Mouse (Mus musculus) right cerebral cortex, postnatal 4 days (tissue): ENCODE data around the gene Ptges2.

Experiments used
- DNase-seq: peaks from one replicate; pipeline ENCODE4 v3.0.0-alpha.2; 2022

The Ptges2 gene

GRCm38 (mm10) chr2:32418430-32419151 is 22.9 kb downstream of the Ptges2 start:
- DNase-seq: no peak

DNA sequence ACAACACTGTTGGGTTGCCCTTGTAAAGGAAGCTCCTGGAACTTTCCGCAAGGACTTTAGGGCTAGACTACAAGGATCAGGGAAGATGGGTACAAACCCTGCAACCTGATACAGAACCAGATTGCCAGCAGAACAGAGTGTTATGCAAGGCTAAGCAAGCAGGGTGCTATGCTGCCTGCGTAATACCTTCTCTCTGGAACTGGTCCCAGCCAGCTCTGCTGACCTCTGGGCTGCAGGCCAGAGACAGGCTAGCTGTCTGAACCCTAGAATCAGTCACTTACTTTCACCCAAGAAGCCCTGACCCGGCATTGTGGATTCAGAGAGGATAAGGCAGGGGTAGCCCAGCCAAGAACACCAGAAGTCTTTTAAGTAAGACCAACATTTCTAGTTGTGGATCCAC is 23.7 kb downstream of the Ptges2 start:
- no peak for DNase-seq

- DNase-seq: no peak
Observed at GRCm38 (mm10) chr2:32420066-32420608, 24.4 kb downstream of the Ptges2 start.

GRCm38 (mm10) chr2:32420647-32421046 is 25.0 kb downstream of the Ptges2 start:
- no peak for DNase-seq

DNA sequence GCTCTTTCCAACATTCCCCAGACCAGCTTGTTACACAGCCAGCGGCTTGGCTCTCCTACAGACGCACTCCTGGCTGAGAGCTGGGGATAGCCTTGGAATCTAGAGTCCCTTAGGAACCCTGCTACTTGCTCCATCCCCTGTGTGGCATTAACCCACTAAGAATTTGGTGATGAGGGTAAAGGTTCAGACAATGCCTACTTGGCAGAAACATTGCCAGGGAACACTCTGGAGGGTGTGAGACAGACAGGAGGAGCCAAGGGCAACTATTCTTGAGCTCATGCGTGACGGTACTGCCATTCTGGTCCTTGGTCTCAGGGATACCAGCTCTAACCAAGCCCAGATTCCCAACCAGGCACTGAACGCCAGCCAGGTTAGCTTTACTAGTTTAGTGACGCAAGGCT is 26.2 kb downstream of the Ptges2 start:
- DNase-seq: no peak

- no peak for DNase-seq
Observed at GRCm38 (mm10) chr2:32423481-32424331, 28.0 kb downstream of the Ptges2 start.

- no peak for DNase-seq
Observed at GRCm38 (mm10) chr2:32424796-32425195, 29.1 kb downstream of the Ptges2 start.

DNA sequence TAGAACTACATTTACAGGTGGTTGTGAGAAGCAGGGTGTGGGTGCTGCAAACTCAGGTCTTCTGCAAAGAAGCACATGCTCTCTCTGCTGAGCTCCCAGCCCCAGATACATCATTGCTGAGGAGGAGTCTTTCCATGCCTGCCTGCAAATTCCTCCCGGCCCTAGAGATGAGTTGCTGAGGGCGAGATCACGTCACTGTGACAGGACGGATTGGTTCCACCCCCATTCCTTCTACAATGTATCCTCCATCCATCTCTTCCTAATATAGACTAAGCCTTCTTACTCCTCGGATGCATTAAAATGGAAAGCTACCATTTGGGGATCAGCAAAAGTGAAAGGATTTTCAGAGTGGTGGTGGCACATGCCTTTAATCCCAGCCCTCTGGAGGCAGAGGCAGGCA is 29.9 kb downstream of the Ptges2 start:
- no peak for DNase-seq

- DNase-seq: no peak
Observed at GRCm38 (mm10) chr2:32426141-32426540, 30.4 kb downstream of the Ptges2 start.

- no peak for DNase-seq
Observed at GRCm38 (mm10) chr2:32427720-32428119, 32.0 kb downstream of the Ptges2 start.

DNA sequence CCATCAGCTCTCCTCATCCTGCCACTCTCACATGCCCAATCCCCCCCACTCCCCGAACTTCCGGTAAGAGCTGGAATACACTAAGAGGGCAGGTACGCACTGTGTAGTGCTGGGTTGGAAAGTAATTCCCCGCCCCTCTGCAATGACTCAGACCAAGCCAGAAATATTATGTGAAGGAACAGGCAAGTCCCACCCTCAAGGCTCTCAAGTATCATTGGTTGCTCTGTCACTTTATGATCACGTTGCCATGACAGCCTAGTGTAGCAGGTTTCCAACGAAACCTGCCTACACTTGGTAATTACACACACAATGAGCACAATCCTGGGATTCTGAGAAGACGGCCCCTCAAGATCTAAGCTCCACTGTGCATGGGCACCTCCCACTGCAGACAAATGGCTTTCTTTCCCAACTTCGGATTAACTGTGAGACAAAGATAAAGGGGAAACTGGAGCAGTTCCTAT is 32.6 kb downstream of the Ptges2 start:
- DNase-seq: no peak

GRCm38 (mm10) chr2:32429215-32429891 is 33.7 kb downstream of the Ptges2 start:
- DNase-seq: no peak

GRCm38 (mm10) chr2:32430701-32431676 is 35.3 kb downstream of the Ptges2 start:
- peak; percentile 73 for DNase-seq

DNA sequence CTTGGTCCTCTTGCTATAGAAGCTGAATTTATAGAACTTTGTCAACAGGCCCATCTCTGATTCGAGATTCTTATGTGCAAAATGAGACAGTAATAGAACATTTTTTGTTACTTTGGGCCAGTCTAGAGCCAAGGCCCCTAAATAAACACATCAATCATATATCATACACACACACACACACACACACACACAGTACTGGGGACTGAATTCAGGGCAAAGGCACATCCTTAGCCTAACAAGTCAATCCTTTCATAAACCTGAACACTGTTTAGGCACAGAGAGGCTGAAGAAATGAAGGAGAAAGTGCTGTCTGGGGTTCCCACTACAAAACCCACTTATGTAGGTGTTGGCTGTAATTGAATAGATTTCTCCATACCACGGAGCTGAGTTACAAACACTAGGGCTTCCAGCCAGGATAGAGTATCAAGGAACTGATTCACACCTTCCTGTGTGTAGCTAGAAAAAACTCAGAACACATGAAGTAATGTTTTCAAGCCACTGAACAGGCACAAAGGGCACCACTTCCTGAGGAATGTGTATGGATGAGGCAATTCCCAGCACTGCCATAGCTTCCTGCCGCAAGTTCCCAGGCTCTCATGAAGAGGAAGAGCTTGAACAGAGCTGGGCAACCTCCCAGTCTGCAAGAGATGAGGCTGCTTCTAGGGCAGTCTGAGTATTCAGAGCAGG is 41.1 kb downstream of the Ptges2 start:
- DNase-seq: no peak

DNA sequence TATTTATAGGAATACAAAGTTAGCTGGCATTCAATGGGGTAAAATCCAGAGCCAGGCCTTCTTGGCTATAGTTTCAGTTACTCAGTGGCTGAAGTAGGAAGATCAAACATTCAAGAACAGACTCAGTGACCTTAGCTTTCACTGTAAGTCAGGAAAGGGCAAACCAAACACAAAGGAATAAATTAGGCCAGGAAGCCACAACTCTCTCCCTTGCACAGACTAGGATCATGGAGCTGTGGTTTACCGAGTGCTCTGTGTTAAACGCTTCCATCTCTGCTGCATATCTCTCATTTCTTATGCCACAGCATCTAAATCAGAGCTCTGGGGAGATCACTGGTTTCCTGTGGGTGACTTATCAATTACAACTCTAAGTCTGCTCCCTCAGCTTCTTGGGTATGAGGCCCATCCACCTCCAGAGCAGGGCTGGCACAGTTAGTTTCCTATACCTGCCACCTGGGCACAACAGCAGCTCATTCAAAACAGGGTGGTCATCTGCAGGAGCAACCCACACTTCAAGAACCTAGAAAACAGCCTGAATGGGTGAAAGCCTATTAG is 42.0 kb downstream of the Ptges2 start:
- no peak for DNase-seq

- no peak for DNase-seq
Observed at GRCm38 (mm10) chr2:32438733-32439132, 43.0 kb downstream of the Ptges2 start.

- DNase-seq: no peak
Observed at GRCm38 (mm10) chr2:32439177-32439576, 43.5 kb downstream of the Ptges2 start.

DNA sequence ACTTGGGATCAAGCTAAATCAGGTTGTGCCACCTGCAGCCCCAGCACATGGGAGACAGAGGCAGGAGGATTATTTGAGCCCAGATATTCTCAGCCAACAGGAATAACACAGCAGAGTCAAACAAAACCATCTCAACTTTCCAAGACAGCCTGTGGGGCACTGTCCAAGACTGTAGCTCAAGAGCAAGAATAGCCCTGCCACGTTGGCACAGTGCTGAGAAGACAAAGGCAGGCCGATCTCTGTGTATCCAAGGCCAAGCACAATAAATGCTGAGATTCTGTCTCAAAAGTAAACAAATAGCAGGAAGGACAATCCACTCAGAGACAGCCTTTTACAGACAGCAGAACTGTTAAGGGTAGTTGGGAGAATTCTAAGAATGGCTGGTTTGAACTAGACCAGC is 44.5 kb downstream of the Ptges2 start:
- DNase-seq: no peak

DNA sequence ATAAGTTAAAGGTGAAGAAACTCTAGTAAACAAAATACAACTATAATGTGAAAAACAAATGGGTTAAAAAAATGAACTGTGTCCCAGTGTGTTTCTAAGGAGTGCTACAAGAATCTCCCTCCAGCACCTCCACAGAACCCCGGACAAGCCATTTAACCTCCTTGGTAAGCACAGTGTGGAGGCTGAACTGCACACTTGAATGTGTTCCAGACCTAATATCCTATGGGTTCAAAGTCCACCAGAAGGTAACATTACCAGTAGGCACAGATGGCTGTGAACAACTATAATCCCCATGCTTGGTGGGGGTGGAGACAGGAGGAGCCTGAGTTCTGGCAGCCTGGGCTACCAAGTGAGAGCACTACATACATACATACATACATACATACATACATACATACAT is 44.9 kb downstream of the Ptges2 start:
- no peak for DNase-seq

GRCm38 (mm10) chr2:32441550-32441949 is 45.9 kb downstream of the Ptges2 start:
- no peak for DNase-seq

DNA sequence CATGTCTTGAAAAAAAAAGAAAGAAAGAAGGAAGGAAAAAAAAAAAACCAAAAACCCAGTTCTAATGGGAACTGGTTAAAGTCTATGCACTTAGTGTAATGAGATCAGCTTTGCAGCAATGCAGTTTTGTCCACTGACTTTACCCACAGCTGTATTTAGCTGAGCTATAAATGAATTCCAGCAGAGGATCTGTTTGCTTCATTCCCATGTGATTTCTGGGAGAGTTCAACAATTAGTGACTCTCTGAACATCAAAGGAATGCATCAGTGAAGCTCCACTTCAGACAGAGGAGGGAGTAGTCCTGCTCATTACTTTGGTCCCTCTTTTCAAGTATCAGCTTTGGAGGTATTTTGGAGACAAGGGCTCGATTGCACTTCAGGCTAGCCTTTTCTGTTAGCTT is 49.8 kb downstream of the Ptges2 start:
- DNase-seq: no peak
